Mouse (Mus musculus) cerebellum, adult 2 months (tissue): ENCODE measurements around the gene Iqsec1.

Source experiments
- CTCF ChIP-seq: fragments of 200-500 bp; IDR thresholded peaks from 2 replicates; pipeline ENCODE4 v1.5.1; 2011; ENCODE audit warnings: low read depth, mild to moderate bottlenecking, control low read depth, low read length, moderate library complexity, borderline replicate concordance; ENCODE audit not compliant: insufficient read depth
- POLR2A ChIP-seq: fragments of 200-500 bp; IDR thresholded peaks from 2 replicates; pipeline ENCODE4 v1.6.1; 2011; ENCODE audit warnings: low read length, control low read depth, borderline replicate concordance; ENCODE audit not compliant: insufficient read depth

GRCm38 (mm10) chr6:90618274-90618673 is 370.2 kb downstream of the Iqsec1 start:
- TF ChIP-seq POLR2A (no peak), CTCF (no peak)
